Mouse (Mus musculus): ENCODE results near the gene Egfl8.
A peak's percentile ranks its signal among the peaks of the same experiment; 100 is the strongest.

Egfl8 gene

GRCm38 (mm10) chr17:34627093-34627942, 11.5 kb upstream of the Egfl8 start:
- DNase-seq, result peak; percentile 96

GRCm38 (mm10) chr17:34626773-34627092, 11.0 kb upstream of the Egfl8 start:
- peak; percentile 69 for DNase-seq

- no peak for DNase-seq
Observed at GRCm38 (mm10) chr17:34626062-34626772, 10.4 kb upstream of the Egfl8 start.

- DNase-seq, result no peak
Observed at GRCm38 (mm10) chr17:34624981-34625380, 9.2 kb upstream of the Egfl8 start.

GRCm38 (mm10) chr17:34623161-34623560, 7.4 kb upstream of the Egfl8 start:
- no peak for DNase-seq

GRCm38 (mm10) chr17:34621006-34621405, 5.2 kb upstream of the Egfl8 start:
- DNase-seq, result no peak

- DNase-seq, result peak; percentile 84
Observed at GRCm38 (mm10) chr17:34618999-34619398, 3.2 kb upstream of the Egfl8 start.

- DNase-seq, result no peak
Observed at GRCm38 (mm10) chr17:34613830-34614229, 1.9 kb downstream of the Egfl8 start.

GRCm38 (mm10) chr17:34613054-34613645, 2.6 kb downstream of the Egfl8 start:
- no peak for DNase-seq

- DNase-seq, result peak; percentile 13
Observed at GRCm38 (mm10) chr17:34611050-34611449, 4.7 kb downstream of the Egfl8 start.

GRCm38 (mm10) chr17:34607997-34608396, 7.8 kb downstream of the Egfl8 start:
- no peak for DNase-seq

- DNase-seq, result no peak
Observed at GRCm38 (mm10) chr17:34606186-34607039, 9.4 kb downstream of the Egfl8 start.

- peak; percentile 99 for DNase-seq
Observed at GRCm38 (mm10) chr17:34605609-34606008, 10.2 kb downstream of the Egfl8 start.

- DNase-seq, result peak; percentile 67
Observed at GRCm38 (mm10) chr17:34604511-34605237, 11.1 kb downstream of the Egfl8 start.

- peak; percentile 99 for DNase-seq
Observed at GRCm38 (mm10) chr17:34604061-34604508, 11.7 kb downstream of the Egfl8 start, which contains the start of gene Agpat1. TSS of gene Agpat1 (plus strand) at chr17:34604262.

GRCm38 (mm10) chr17:34603375-34604060, 12.3 kb downstream of the Egfl8 start, which contains the start of gene Rnf5:
TSS of gene Rnf5 (minus strand) at chr17:34603690.
- peak; percentile 100 for DNase-seq

GRCm38 (mm10) chr17:34601796-34602195, 14.0 kb downstream of the Egfl8 start:
- peak; percentile 11 for DNase-seq

GRCm38 (mm10) chr17:34599891-34600290, 15.9 kb downstream of the Egfl8 start:
- DNase-seq, result no peak

- no peak for DNase-seq
Observed at GRCm38 (mm10) chr17:34597566-34598095, 18.1 kb downstream of the Egfl8 start, which contains the start of gene Ager. TSS of gene Ager (plus strand) at chr17:34597862.

GRCm38 (mm10) chr17:34596098-34596497, 19.7 kb downstream of the Egfl8 start:
- DNase-seq, result no peak
